Mouse (Mus musculus) gastrocnemius, adult 2 months (tissue): ENCODE measurements around the gene Lypd3. TPM values are rescaled to one million over a fixed set of nuclear protein-coding genes. Genes with fewer than 3 reads are reported as not detected.

Experiments
- DNase-seq: peaks from one replicate; pipeline ENCODE4 v3.0.0; 2022
- H3K27ac ChIP-seq: fragments of 200-600 bp; 2 replicates; pipeline ENCODE4 v1.8.1; 2022; ENCODE audit warnings: mild to moderate bottlenecking
- H3K4me3 ChIP-seq: fragments of 200-600 bp; 2 replicates; pipeline ENCODE4 v1.8.1; 2022; ENCODE audit warnings: mild to moderate bottlenecking, moderate library complexity
- CTCF ChIP-seq: fragments of 200-600 bp; IDR thresholded peaks from 2 replicates; pipeline ENCODE4 v1.8.1; 2022; ENCODE audit warnings: antibody characterized with exemption, mild to moderate bottlenecking, moderate library complexity
- intact Hi-C: fragments of 180-260 bp; cut with DNase I; formaldehyde crosslinking; loops from one replicate; pipeline ENCODE4 v1.15.1; 2025
- total RNA-seq, 2 experiments: library from RNA; stranded (reverse); gene quantifications; 2 replicates each; pipeline ENCODE4 v1.2.3; 2021

Lypd3 gene
- total RNA-seq, 2 experiments from 2014 or later, result not detected

DNA sequence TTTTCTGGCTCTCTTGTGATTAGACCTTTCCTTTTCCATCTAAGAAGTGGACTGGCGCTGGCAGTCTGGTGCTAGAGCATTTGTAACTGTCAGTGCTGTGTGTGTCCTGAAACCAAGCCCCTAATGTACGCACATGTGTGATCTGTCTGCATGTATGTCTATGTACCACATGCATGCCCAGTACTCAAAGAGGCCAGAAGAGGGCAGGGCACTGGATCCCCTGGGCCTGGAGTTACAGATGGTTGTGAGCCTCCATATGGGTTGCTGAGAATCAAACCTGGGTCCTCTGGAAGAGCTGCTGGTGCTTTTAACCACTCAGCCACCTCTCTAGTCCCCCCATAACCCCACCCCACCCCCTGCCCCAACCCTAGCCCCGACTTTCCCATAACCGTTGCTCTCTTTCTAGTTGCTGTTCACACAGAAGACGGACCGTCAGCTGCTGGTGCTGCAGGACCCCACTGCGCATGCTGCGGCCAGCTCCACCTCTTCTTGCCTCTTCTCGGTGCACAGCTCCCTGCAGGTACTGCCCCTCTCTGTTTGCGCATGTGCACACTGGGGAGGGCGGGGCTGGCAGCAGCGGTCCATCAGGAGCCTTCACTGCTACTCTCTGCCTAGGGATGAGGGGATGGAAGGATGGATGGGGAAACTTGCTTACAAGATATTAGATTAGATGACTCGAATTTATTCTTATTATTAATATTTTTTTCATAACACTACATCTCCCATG lies 16.5 kb upstream of the Lypd3 start:
- no peak for TF ChIP-seq CTCF
- intact Hi-C loops, result no loop called here
- no peak overlapping the region for H3K4me3 ChIP-seq
- no peak for DNase-seq
- H3K27ac ChIP-seq, result no peak overlapping the region

GRCm38 (mm10) chr7:24621193-24621592 lies 15.2 kb upstream of the Lypd3 start:
- no peak for DNase-seq
- Histone ChIP-seq H3K4me3 (no peak overlapping the region), H3K27ac (no peak overlapping the region)
- intact Hi-C loops, result no loop called here
- TF ChIP-seq CTCF, result peak; percentile 36

DNA sequence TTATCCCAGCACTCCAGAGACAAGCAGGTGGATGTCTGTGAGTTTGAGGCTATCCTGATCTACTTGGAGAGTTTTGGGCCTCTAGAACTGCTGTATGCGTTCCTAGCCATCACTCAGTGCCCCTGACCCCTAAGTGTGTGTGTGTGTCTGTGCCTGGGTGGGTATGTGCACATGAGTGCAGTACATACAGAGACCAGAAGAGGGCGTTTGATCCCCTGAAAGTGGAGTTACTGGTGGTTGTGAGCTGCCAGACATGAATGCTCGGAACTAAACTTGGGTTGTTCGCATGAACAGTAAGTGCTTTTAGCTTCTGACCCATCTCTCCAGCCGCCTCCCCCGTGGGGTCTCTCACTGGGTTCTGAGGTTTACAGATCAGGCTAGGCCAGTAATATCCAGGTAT lies 13.4 kb upstream of the Lypd3 start:
- TF ChIP-seq CTCF, result peak; percentile 13; the same call in 1 of the 2 replicates
- Histone ChIP-seq H3K4me3 (no peak overlapping the region), H3K27ac (no peak overlapping the region)
- DNase-seq, result no peak
- intact Hi-C loops, result no loop called here

DNA sequence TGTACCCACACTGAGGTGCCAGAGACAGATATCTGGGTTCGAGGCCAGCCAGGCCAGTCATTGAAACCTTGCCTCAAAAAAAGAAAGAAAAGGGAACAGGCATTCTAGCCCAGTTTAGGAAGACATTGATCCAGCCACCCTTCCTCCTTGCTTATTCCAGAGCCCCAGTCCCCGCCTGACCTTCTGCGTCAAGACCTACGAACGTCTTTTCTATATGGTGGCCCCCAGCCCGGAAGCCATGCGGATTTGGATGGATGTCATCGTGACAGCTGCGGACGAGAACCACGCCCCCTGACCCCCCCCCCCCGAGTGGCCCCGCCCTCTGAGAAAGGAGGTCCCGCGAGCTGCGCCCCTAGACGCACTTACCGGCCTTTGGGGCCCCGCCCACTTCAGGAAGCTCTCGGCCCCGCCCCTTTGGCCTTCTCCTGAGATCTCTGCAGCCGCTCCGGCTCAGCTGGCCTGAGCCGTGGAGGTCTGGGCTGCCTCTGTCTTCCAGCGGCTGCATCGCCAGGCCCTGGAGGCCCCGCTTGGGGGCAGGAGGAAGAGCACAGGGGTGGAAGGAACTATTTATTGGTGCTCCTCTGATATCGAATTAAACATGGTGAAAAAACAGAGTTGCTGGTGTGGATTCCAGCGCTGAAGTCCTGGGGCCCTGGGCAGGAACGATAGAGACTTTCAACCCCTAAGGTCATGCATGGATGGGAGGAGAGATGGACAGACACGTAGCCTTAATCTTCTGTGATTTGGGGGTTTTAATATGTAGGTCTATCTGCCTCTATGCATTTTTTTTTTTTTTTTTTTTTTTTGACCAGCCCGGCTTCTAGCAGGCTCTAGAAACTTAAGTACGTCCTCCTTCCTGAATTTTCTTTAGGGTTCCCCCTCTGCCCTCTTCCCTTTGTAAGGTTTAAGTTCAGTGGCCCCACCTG lies 7.4 kb upstream of the Lypd3 start:
- intact Hi-C loops, result loop anchor here (2.0 kb wide), 1 partner anchor 18 kb away; the partner anchor contains the start of gene Phldb3
- H3K4me3 ChIP-seq, result peak overlapping the region; percentile 67
- H3K27ac ChIP-seq, result peak overlapping the region; percentile 72
- TF ChIP-seq CTCF, result peak; percentile 5; the same call in 1 of the 2 replicates
- peak; percentile 93 for DNase-seq

DNA sequence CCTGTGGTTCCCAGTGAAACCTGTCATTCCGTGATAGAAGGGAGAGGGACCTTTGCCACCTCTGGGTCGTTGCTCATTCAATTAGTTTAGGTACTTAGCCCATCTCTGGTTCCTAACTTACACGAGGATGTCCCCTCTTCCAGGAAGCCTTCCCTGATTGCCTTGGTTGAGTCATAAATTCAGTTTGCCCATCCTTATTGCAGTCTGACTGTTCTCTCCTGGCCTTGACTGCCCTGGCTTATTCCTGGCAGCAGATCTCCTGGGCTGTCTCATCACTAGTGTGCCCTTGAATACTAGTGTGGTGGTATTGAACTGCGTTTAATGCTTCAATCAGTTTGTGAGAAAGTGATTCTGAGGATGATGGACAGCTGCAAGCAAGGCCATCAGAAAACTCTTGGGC lies 6.7 kb upstream of the Lypd3 start:
- H3K4me3 ChIP-seq, result no peak overlapping the region
- intact Hi-C loops, result loop anchor here (2.0 kb wide), 1 partner anchor 19 kb away; the partner anchor contains the start of gene Phldb3

DNA sequence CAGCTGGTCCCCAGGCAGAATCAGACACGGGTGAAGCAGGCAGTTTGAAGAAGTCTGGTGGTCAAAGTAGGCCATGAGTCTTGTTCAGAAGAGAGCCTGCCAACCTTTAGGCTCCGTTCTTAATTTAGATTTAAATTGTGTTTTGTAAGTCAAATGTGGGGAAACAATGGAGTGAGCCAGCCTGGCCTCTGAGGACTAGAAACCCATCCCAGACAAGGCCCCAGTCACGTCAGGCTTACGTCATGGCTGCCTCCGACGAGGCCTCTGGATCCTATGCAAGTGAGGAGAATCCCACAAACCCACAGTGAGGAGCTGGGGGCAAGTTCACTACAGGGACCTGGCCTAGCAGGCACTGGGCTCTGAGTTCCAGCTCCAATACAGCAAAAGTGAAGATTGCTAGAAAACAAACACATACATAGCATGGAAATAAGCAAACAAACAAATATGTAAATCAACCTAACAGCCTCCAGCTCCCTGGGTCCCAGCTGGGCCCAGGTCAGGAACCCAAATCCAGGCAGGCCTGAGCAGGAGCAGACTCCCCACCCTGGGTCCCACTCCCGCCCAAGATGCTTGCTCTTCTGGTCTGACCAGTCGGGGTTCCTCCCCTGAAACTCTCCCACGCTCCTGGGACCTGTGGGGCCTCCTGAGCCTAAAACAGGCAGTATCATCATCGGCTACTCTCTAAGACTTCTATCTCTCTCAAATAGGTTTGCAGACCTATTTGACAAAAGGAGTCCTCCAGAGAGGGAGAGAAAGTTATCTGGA lies 6.1 kb upstream of the Lypd3 start:
- no peak overlapping the region for H3K4me3 ChIP-seq
- no peak for DNase-seq
- intact Hi-C loops, result no loop called here
- no peak for TF ChIP-seq CTCF
- H3K27ac ChIP-seq, result no peak overlapping the region

More for the DNA sequence above, 6.7 kb upstream of the Lypd3 start:
- H3K27ac ChIP-seq, result no peak overlapping the region
- no peak for TF ChIP-seq CTCF
- DNase-seq, result no peak

GRCm38 (mm10) chr7:24637046-24637445 lies 696 bp downstream of the Lypd3 start:
- no peak overlapping the region for H3K4me3 ChIP-seq
- no peak overlapping the region for H3K27ac ChIP-seq
- no peak for TF ChIP-seq CTCF
- intact Hi-C loops, result no loop called here
- DNase-seq, result no peak

DNA sequence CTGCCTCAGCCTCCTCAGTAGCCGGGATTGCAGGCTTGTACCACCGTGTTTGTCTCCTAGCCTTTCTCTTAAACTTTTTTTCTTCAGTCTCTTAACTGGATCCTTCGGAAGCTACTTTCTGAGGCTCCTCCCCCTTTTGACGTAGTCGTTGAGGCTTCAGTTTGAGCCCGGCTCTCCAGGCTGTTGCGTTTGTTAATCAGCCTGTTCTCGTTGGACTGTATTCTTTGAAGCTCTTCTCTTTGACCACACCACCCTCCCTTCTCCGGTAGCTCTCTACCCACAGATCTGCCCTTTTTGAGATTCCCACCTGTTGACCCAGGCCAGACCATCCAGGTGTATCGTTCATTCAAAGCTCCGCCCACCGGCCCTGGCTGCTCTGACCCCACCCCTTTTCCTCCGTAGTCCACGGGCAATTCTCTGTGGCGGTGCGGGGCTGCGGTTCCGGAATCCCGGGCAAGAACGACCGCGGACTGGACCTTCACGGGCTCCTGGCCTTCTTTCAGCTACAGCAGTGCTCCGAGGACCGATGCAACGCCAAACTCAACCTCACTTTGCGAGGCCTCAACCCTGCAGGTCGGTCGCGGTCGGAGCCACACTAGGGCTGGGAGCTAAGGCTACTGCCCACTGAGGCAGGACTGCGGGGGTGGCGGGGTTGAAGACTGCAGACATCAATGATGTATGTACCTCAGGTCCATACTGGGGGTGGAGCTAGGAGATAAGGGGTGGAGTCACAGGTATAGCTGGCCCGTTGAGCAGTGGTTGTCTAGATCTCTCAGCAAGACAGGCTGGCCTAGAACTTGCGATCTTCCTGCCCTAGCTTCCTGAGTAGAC lies 1.9 kb downstream of the Lypd3 start:
- no peak for TF ChIP-seq CTCF
- H3K4me3 ChIP-seq, result peak overlapping the region; percentile 70

DNA sequence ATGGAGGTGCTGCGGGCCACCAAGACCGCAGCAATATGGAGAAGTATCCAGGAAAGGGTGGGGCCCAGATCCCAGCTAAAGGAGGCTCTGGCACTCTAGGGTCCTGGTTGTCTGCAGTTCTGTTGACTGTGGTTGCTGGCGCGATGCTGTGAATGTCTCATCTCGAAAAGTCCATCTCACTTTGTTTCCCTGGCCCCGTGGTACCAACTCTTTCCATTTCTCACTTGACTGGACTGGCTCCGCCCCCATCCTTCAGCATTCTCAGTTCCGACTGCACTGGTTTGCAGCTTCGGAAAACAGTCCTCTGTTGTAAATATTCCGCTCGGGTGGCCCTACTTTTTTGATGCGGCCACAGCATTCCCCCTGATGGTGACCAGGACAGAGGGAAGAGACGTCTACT lies 4.1 kb downstream of the Lypd3 start:
- H3K4me3 ChIP-seq, result no peak overlapping the region
- intact Hi-C loops, result no loop called here
- DNase-seq, result no peak
- TF ChIP-seq CTCF, result no peak
- no peak overlapping the region for H3K27ac ChIP-seq

More for the DNA sequence above, 1.9 kb downstream of the Lypd3 start:
- no peak overlapping the region for H3K27ac ChIP-seq
- intact Hi-C loops, result no loop called here
- no peak for DNase-seq

GRCm38 (mm10) chr7:24642491-24642890 lies 6.1 kb downstream of the Lypd3 start:
- intact Hi-C loops, result no loop called here

DNA sequence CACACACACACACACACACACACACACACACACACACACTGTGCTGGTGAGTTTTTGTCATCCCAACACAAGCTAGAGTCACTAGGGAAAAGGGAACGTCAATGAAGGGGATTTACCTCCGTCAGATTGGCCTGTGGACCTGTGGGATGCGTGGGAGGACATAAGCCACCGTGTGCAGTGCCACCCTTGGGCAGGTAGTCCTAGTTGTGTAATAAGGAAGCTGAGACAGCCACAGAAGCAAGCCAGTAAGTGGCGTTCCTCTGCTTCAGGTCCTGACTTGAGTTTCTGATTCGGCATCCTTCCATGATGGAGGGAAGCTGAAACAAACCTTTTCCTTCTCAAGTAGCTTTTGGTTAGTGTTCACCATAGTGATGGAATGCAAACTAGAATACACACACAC lies 8.1 kb downstream of the Lypd3 start:
- H3K27ac ChIP-seq, result no peak overlapping the region
- TF ChIP-seq CTCF, result no peak
- H3K4me3 ChIP-seq, result no peak overlapping the region
- no peak for DNase-seq
- intact Hi-C loops, result no loop called here

More at GRCm38 (mm10) chr7:24642491-24642890, 6.1 kb downstream of the Lypd3 start:
- Histone ChIP-seq H3K27ac (no peak overlapping the region), H3K4me3 (no peak overlapping the region)
- TF ChIP-seq CTCF, result peak; percentile 85; the same call in 1 of the 2 replicates
- peak; percentile 53 for DNase-seq

DNA sequence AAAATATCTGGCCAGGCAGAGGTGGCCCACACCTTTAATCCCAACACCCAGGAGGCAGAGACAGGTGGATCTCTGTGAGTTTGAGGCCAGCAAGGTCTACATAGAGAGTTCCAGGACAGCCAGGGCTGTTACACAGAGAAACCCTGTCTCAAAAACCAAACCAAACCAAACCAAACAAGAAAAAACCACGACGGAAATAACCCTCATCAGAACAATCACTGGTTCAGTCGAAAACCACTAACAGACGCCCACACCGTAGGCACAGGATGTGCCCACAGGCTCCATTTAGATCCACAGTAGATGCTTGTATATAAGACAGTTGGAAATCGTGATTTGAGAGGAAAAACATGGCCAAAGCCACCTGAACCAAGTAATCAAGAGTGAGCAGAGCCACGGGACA lies 8.6 kb downstream of the Lypd3 start:
- DNase-seq, result no peak
- Histone ChIP-seq H3K4me3 (no peak overlapping the region), H3K27ac (no peak overlapping the region)
- TF ChIP-seq CTCF, result no peak
- intact Hi-C loops, result no loop called here
